Mouse (Mus musculus): ENCODE measurements around the gene Napepld. TPM values are rescaled to one million over a fixed set of nuclear protein-coding genes. Genes with fewer than 3 reads are reported as not detected.
A peak's percentile ranks its signal among the peaks of the same experiment; 100 is the strongest.

Gene Napepld
- polyA plus RNA-seq, 1 experiment from 2014 or later: 1.1 TPM

- H3K9ac ChIP-seq (ENCODE audit: low read depth, low read length): no peak overlapping the region
- peak overlapping the region; percentile 45 for H3K4me3 ChIP-seq (ENCODE audit: low read depth, low read length)
- no peaks in the 10 kb centered on the region for H3K9me3 ChIP-seq (replicated peaks; ENCODE audit: control insufficient read depth, low read length)
- no peaks in the 10 kb centered on the region for H3K27me3 ChIP-seq (ENCODE audit: control insufficient read depth, insufficient read depth, low read depth, low read length)
- H3K4me1 ChIP-seq (ENCODE audit: control insufficient read depth, low read depth, low read length): peaks cover 8% of the 10 kb centered on the region
- no peak overlapping the region for H3K27ac ChIP-seq (ENCODE audit: low read length)
- 9% methylated on average over 10 of the region's 10 CpGs for WGBS (ENCODE audit: insufficient replicate concordance)
- no peaks in the 10 kb centered on the region; the same call in 1 of the 2 replicates for H3K36me3 ChIP-seq (ENCODE audit: control insufficient read depth, insufficient read depth)
- peak; percentile 25; the same call in 1 of the 2 replicates for ATAC-seq (ENCODE audit: low read depth)
- peak overlapping the region; percentile 28 for H3K4me2 ChIP-seq (ENCODE audit: low read depth, low read length)
Observed at GRCm38 (mm10) chr5:21735584-21735983, 34.4 kb upstream of the Napepld start.

GRCm38 (mm10) chr5:21735100-21735499 lies 33.9 kb upstream of the Napepld start:
- WGBS (ENCODE audit: insufficient replicate concordance): 74% methylated on average over 20 of the region's 20 CpGs
- no peak for ATAC-seq (ENCODE audit: low read depth)
- H3K9me3 ChIP-seq (replicated peaks; ENCODE audit: control insufficient read depth, low read length): no peaks in the 10 kb centered on the region
- H3K4me1 ChIP-seq (ENCODE audit: control insufficient read depth, low read depth, low read length): peaks cover 8% of the 10 kb centered on the region
- H3K27me3 ChIP-seq (ENCODE audit: control insufficient read depth, insufficient read depth, low read depth, low read length): no peaks in the 10 kb centered on the region
- no peaks in the 10 kb centered on the region; the same call in 1 of the 2 replicates for H3K36me3 ChIP-seq (ENCODE audit: control insufficient read depth, insufficient read depth)
- H3K4me3 ChIP-seq (ENCODE audit: low read depth, low read length): peak overlapping the region; percentile 45
- no peak overlapping the region; the same call in 1 of the 2 replicates for H3K9ac ChIP-seq (ENCODE audit: low read depth, low read length)
- H3K27ac ChIP-seq (ENCODE audit: low read length): no peak overlapping the region
- H3K4me2 ChIP-seq (ENCODE audit: low read depth, low read length): peak overlapping the region; percentile 28

DNA sequence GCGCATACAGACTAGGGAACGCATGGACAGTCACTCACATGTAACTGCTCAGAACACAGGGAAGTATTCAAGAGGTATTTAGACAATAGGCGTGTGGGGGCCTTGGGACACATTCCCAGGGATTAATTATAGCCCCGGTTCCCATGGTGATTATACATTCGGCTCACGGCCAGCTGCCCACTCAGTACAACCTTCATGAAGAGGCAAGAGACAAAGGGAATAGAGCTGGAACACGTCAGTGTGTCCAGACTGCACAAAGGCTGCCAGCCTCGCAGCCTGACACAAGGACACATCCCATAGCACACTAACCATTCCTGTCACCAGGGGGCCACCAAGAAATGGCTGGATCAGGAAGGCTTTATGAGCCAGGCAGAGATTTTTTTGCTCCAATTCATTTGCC lies 31.7 kb upstream of the Napepld start:
- ATAC-seq (ENCODE audit: low read depth): no peak
- H3K4me3 ChIP-seq (ENCODE audit: low read depth, low read length): no peak overlapping the region
- H3K4me2 ChIP-seq (ENCODE audit: low read depth, low read length): no peak overlapping the region
- H3K9ac ChIP-seq (ENCODE audit: low read depth, low read length): no peak overlapping the region
- no peaks in the 10 kb centered on the region for H3K9me3 ChIP-seq (replicated peaks; ENCODE audit: control insufficient read depth, low read length)
- 63% methylated on average over 8 of the region's 8 CpGs for WGBS (ENCODE audit: insufficient replicate concordance)
- H3K27me3 ChIP-seq (ENCODE audit: control insufficient read depth, insufficient read depth, low read depth, low read length): no peaks in the 10 kb centered on the region
- no peaks in the 10 kb centered on the region for H3K36me3 ChIP-seq (ENCODE audit: control insufficient read depth, insufficient read depth)
- H3K27ac ChIP-seq (ENCODE audit: low read length): no peak overlapping the region
- H3K4me1 ChIP-seq (ENCODE audit: control insufficient read depth, low read depth, low read length): peaks cover 5% of the 10 kb centered on the region

GRCm38 (mm10) chr5:21732177-21732911 lies 31.1 kb upstream of the Napepld start:
- WGBS (ENCODE audit: insufficient replicate concordance): 69% methylated on average over 3 of the region's 3 CpGs
- no peak for ATAC-seq (ENCODE audit: low read depth)
- no peak overlapping the region for H3K9ac ChIP-seq (ENCODE audit: low read depth, low read length)
- H3K27ac ChIP-seq (ENCODE audit: low read length): no peak overlapping the region
- no peaks in the 10 kb centered on the region; the same call in 1 of the 2 replicates for H3K4me1 ChIP-seq (ENCODE audit: control insufficient read depth, low read depth, low read length)
- no peak overlapping the region for H3K4me3 ChIP-seq (ENCODE audit: low read depth, low read length)
- no peaks in the 10 kb centered on the region for H3K36me3 ChIP-seq (ENCODE audit: control insufficient read depth, insufficient read depth)
- H3K27me3 ChIP-seq (ENCODE audit: control insufficient read depth, insufficient read depth, low read depth, low read length): no peaks in the 10 kb centered on the region
- H3K9me3 ChIP-seq (replicated peaks; ENCODE audit: control insufficient read depth, low read length): no peaks in the 10 kb centered on the region
- no peak overlapping the region for H3K4me2 ChIP-seq (ENCODE audit: low read depth, low read length)

- Histone ChIP-seq H3K27ac (ENCODE audit: low read length) (no peak overlapping the region), H3K9ac (ENCODE audit: low read depth, low read length) (no peak overlapping the region), H3K4me1 (ENCODE audit: control insufficient read depth, low read depth, low read length) (no peaks in the 10 kb centered on the region), H3K4me2 (ENCODE audit: low read depth, low read length) (no peak overlapping the region), H3K27me3 (ENCODE audit: control insufficient read depth, insufficient read depth, low read depth, low read length) (no peaks in the 10 kb centered on the region), H3K4me3 (ENCODE audit: low read depth, low read length) (no peak overlapping the region), H3K9me3 (replicated peaks; ENCODE audit: control insufficient read depth, low read length) (no peaks in the 10 kb centered on the region), H3K36me3 (ENCODE audit: control insufficient read depth, insufficient read depth) (no peaks in the 10 kb centered on the region)
- WGBS (ENCODE audit: insufficient replicate concordance): 58% methylated on average over 5 of the region's 5 CpGs
- no peak for ATAC-seq (ENCODE audit: low read depth)
Observed at GRCm38 (mm10) chr5:21729107-21729506, 27.9 kb upstream of the Napepld start.

GRCm38 (mm10) chr5:21724872-21725271 lies 23.7 kb upstream of the Napepld start:
- WGBS (ENCODE audit: insufficient replicate concordance): 66% methylated on average over 7 of the region's 7 CpGs
- no peaks in the 10 kb centered on the region for H3K36me3 ChIP-seq (ENCODE audit: control insufficient read depth, insufficient read depth)
- H3K4me3 ChIP-seq (ENCODE audit: low read depth, low read length): no peak overlapping the region
- H3K9me3 ChIP-seq (replicated peaks; ENCODE audit: control insufficient read depth, low read length): no peaks in the 10 kb centered on the region
- H3K27ac ChIP-seq (ENCODE audit: low read length): no peak overlapping the region
- H3K9ac ChIP-seq (ENCODE audit: low read depth, low read length): no peak overlapping the region
- no peak for ATAC-seq (ENCODE audit: low read depth)
- no peaks in the 10 kb centered on the region for H3K4me1 ChIP-seq (ENCODE audit: control insufficient read depth, low read depth, low read length)
- H3K4me2 ChIP-seq (ENCODE audit: low read depth, low read length): no peak overlapping the region
- no peaks in the 10 kb centered on the region for H3K27me3 ChIP-seq (ENCODE audit: control insufficient read depth, insufficient read depth, low read depth, low read length)

- no peaks in the 10 kb centered on the region for H3K27me3 ChIP-seq (ENCODE audit: control insufficient read depth, insufficient read depth, low read depth, low read length)
- H3K4me3 ChIP-seq (ENCODE audit: low read depth, low read length): no peak overlapping the region
- H3K9me3 ChIP-seq (replicated peaks; ENCODE audit: control insufficient read depth, low read length): no peaks in the 10 kb centered on the region
- no peak overlapping the region for H3K4me2 ChIP-seq (ENCODE audit: low read depth, low read length)
- H3K9ac ChIP-seq (ENCODE audit: low read depth, low read length): no peak overlapping the region
- ATAC-seq (ENCODE audit: low read depth): no peak
- no peak overlapping the region for H3K27ac ChIP-seq (ENCODE audit: low read length)
- no peaks in the 10 kb centered on the region for H3K36me3 ChIP-seq (ENCODE audit: control insufficient read depth, insufficient read depth)
- 71% methylated on average over 1 of the region's 1 CpGs for WGBS (ENCODE audit: insufficient replicate concordance)
- no peaks in the 10 kb centered on the region for H3K4me1 ChIP-seq (ENCODE audit: control insufficient read depth, low read depth, low read length)
Observed at GRCm38 (mm10) chr5:21724427-21724826, 23.2 kb upstream of the Napepld start.

- Histone ChIP-seq H3K9ac (ENCODE audit: low read depth, low read length) (no peak overlapping the region), H3K27me3 (ENCODE audit: control insufficient read depth, insufficient read depth, low read depth, low read length) (no peaks in the 10 kb centered on the region), H3K4me2 (ENCODE audit: low read depth, low read length) (no peak overlapping the region), H3K4me3 (ENCODE audit: low read depth, low read length) (no peak overlapping the region), H3K36me3 (ENCODE audit: control insufficient read depth, insufficient read depth) (no peaks in the 10 kb centered on the region), H3K9me3 (replicated peaks; ENCODE audit: control insufficient read depth, low read length) (no peaks in the 10 kb centered on the region), H3K4me1 (ENCODE audit: control insufficient read depth, low read depth, low read length) (no peaks in the 10 kb centered on the region), H3K27ac (ENCODE audit: low read length) (no peak overlapping the region)
- ATAC-seq (ENCODE audit: low read depth): no peak
- WGBS (ENCODE audit: insufficient replicate concordance): 78% methylated on average over 2 of the region's 2 CpGs
Observed at GRCm38 (mm10) chr5:21719209-21719608, 18.0 kb upstream of the Napepld start.

GRCm38 (mm10) chr5:21718546-21718945 lies 17.4 kb upstream of the Napepld start:
- no peak for ATAC-seq (ENCODE audit: low read depth)
- no peak overlapping the region for H3K27ac ChIP-seq (ENCODE audit: low read length)

More at GRCm38 (mm10) chr5:21718546-21718945, 17.4 kb upstream of the Napepld start:
- Histone ChIP-seq H3K27me3 (ENCODE audit: control insufficient read depth, insufficient read depth, low read depth, low read length) (no peaks in the 10 kb centered on the region), H3K36me3 (ENCODE audit: control insufficient read depth, insufficient read depth) (no peaks in the 10 kb centered on the region), H3K9ac (ENCODE audit: low read depth, low read length) (no peak overlapping the region), H3K9me3 (replicated peaks; ENCODE audit: control insufficient read depth, low read length) (no peaks in the 10 kb centered on the region), H3K4me1 (ENCODE audit: control insufficient read depth, low read depth, low read length) (no peaks in the 10 kb centered on the region), H3K4me2 (ENCODE audit: low read depth, low read length) (no peak overlapping the region), H3K4me3 (ENCODE audit: low read depth, low read length) (no peak overlapping the region)
- WGBS (ENCODE audit: insufficient replicate concordance): 63% methylated on average over 5 of the region's 5 CpGs

Data from liver, embryonic 16.5 days (tissue).